Mouse (Mus musculus) C2C12 (cell line): ENCODE measurements around the gene Pdcd2l.

Experiments
- CEBPB ChIP-seq: IDR thresholded peaks from one replicate; pipeline ENCODE4 v1.6.1; 2011; ENCODE audit warnings: low read depth, mild to moderate bottlenecking, control low read depth, moderate library complexity
- CTCF ChIP-seq: IDR thresholded peaks from one replicate; pipeline ENCODE4 v1.5.1; 2011; ENCODE audit not compliant: control insufficient read depth, insufficient read depth, insufficient read length
- FOSL1 ChIP-seq: IDR thresholded peaks from one replicate; pipeline ENCODE4 v1.8.0; 2011; ENCODE audit warnings: mild to moderate bottlenecking, low read length; ENCODE audit not compliant: poor library complexity, insufficient read depth, severe bottlenecking
- MAX ChIP-seq: IDR thresholded peaks from one replicate; pipeline ENCODE4 v1.6.1; 2011; ENCODE audit warnings: mild to moderate bottlenecking, control low read depth
- MYOD1 ChIP-seq: IDR thresholded peaks from one replicate; pipeline ENCODE4 v1.6.1; 2011; ENCODE audit warnings: low read depth; ENCODE audit not compliant: control insufficient read depth, insufficient read length
- MYOG ChIP-seq: IDR thresholded peaks from one replicate; pipeline ENCODE4 v1.6.1; 2011; ENCODE audit not compliant: control insufficient read depth, insufficient read length; ENCODE audit errors: extremely low read depth
- USF1 ChIP-seq: IDR thresholded peaks from one replicate; pipeline ENCODE4 v1.6.1; 2011; ENCODE audit warnings: low read depth, mild to moderate bottlenecking, control low read depth, moderate library complexity

DNA sequence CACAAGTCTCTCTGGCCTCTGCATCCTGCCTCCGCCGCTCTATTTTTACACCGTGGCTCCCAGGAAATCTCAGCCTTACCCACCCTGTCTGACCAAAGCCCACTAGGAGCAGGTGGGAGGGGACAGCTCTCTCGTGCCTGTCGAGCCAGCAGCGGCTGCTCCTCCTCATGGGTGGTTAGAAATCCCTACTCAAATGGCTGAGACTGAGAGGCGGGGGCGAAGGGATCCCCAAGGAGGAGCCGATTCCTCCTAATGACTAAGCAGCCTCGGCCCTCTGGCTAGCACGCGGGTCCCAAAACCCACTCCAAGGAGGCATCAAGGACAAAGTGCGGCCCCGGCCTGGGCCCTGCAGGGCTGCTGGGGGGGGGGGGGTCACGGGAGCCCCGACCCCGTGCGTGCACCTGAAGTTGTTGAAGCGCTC, 33.2 kb upstream of the Pdcd2l start:
- TF ChIP-seq CTCF, result no peak
- no peak for TF ChIP-seq MYOG
- TF ChIP-seq MYOD1, result no peak
- no peak for TF ChIP-seq USF1
- no peak for TF ChIP-seq MAX
- TF ChIP-seq CEBPB, result no peak
- no peak for TF ChIP-seq FOSL1
